Mouse (Mus musculus): Measurements from ENCODE around the gene Mvp.

Gene Mvp

GRCm38 (mm10) chr7:126949793-126950646, 64.4 kb downstream of the Mvp start, which contains the start of gene Sez6l2:
Sez6l2 (plus strand) TSS chr7:126950563.
- DNase-seq (ENCODE audit: low spot score), result peak; percentile 80

DNA sequence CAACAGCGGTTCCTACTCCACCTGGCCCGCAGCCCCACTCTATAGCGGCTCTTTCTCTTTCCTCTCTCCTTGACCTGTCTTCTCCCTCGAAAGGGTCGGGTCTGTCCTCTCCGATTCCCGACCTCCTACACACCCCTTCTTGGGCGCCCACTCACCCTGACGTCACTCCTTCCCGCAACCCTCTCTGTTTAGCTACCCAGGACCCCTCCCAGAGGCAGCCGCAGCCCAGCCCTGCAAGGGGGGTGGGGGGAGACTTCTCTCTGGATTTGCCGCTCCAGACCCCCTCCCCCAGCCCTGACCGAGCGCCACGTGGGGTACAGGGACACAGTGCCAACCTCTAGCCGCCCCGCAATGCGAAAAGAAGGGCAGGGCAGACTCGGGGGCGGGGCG, 65.0 kb downstream of the Mvp start, which contains the start of gene Asphd1:
Gene Asphd1 (minus strand): TSS at position 180 of the 390 bp plus-strand sequence.
- no peak for DNase-seq (ENCODE audit: low spot score)

DNA sequence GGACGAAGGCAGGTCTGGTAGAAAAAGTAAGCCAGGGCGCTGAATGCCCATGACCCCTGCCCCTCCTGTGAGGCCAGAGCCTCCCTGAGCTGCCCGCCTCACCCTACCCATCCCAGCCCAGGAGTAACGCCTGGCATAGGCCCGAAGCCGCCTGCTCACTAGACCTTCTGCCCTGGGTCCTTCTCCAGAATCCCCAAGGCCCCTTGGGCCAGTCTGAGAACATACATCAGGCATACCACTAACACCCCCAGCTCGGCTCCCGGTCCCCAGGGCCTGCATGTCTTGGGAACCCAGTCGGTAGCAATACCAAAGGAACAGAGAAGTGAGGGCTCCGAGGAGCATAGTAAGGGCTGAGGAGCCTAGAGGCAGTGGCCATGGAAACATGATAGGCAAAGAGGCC, 65.8 kb downstream of the Mvp start:
- no peak for DNase-seq (ENCODE audit: low spot score)

GRCm38 (mm10) chr7:126946530-126946929, 67.9 kb downstream of the Mvp start:
- DNase-seq (ENCODE audit: low spot score), result no peak

DNA sequence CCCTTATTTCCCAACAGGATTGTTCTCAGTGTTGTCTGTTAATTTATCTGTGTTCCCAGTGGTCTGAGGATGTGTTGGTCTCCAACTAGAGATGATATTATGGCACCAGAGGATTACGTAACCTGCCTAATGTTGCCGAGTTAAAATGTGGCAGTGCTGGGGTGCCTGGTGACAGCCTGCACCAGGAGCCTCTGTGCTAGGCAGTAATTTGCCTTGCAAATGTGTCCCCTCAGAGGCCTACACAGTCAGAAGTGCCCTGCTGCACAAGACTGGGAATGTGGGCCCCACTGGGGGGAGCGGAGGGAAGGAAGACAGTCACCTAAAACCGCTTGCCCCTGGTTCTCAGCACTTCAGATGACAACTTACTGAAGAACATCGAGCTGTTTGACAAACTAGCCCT, 72.6 kb downstream of the Mvp start:
- DNase-seq (ENCODE audit: low spot score), result no peak

- DNase-seq (ENCODE audit: low spot score), result no peak
Observed at GRCm38 (mm10) chr7:126941171-126941570, 73.2 kb downstream of the Mvp start.
